Mouse (Mus musculus) hematopoietic stem cell, adult 5-6 weeks (primary cell): ENCODE data around the gene Nrip3. TPM values are rescaled to one million over a fixed set of nuclear protein-coding genes. Genes with fewer than 3 reads are reported as not detected.

Experiments
- ATAC-seq, 2 experiments: fragments of 125-278 bp in 1 of 2; replicated peaks in 1 of 2; 2 replicates each; pipeline ENCODE4 v1.8.0; 2016 to 2017; ENCODE audit warnings: inconsistent platforms in 2 of 2, mild to moderate bottlenecking in 2 of 2, moderate number of reproducible peaks in 2 of 2, low read depth in 1 of 2, moderate TSS enrichment in 1 of 2; ENCODE audit not compliant: low FRiP score in 2 of 2, poor library complexity in 2 of 2, severe bottlenecking in 2 of 2, insufficient read depth in 1 of 2, low TSS enrichment in 1 of 2
- total RNA-seq: library from RNA; stranded (forward); fragments of 172-1452, 232-1000 nt; gene quantifications from 2 replicates; pipeline ENCODE4 v1.2.3, GENCODE M21; 2017

The Nrip3 gene
- total RNA-seq, 1 experiment from 2014 or later = not detected

- ATAC-seq = peak; percentile 60 to 74
These were observed 6.0 kb upstream of the Nrip3 start for GRCm38 (mm10) chr7:109787860-109788259.

- ATAC-seq = no peak
These were observed 1.5 kb upstream of the Nrip3 start for GRCm38 (mm10) chr7:109783281-109783680.

GRCm38 (mm10) chr7:109781087-109781469 lies 747 bp downstream of the Nrip3 start:
- ATAC-seq = peak; percentile 28 to 50; a peak in 3 of 4 replicates

- ATAC-seq = no peak
These were observed 9.6 kb downstream of the Nrip3 start for GRCm38 (mm10) chr7:109772251-109772650.

GRCm38 (mm10) chr7:109768699-109769383 lies 13.0 kb downstream of the Nrip3 start:
- ATAC-seq = no peak; a peak in 1 of 4 replicates

GRCm38 (mm10) chr7:109767575-109768350 lies 14.1 kb downstream of the Nrip3 start:
- no peak for ATAC-seq

- no peak for ATAC-seq
These were observed 17.8 kb downstream of the Nrip3 start for GRCm38 (mm10) chr7:109764009-109764408.

- ATAC-seq = no peak
These were observed 25.5 kb downstream of the Nrip3 start for GRCm38 (mm10) chr7:109756291-109756690.

GRCm38 (mm10) chr7:109754034-109754433 lies 27.8 kb downstream of the Nrip3 start:
- no peak for ATAC-seq

GRCm38 (mm10) chr7:109752008-109752925 lies 29.6 kb downstream of the Nrip3 start, which contains the start of gene Tmem9b:
Gene Tmem9b (minus strand): TSS chr7:109752875.
- ATAC-seq = peak; percentile 50 to 85

GRCm38 (mm10) chr7:109751427-109752007 lies 30.3 kb downstream of the Nrip3 start:
- ATAC-seq = peak; percentile 8 to 29; a peak in 2 of 4 replicates

- no peak for ATAC-seq
These were observed 34.1 kb downstream of the Nrip3 start for GRCm38 (mm10) chr7:109747747-109748146.

GRCm38 (mm10) chr7:109741703-109742102 lies 40.1 kb downstream of the Nrip3 start:
- ATAC-seq = no peak

GRCm38 (mm10) chr7:109741060-109741459 lies 40.8 kb downstream of the Nrip3 start:
- no peak for ATAC-seq

GRCm38 (mm10) chr7:109739822-109740370 lies 41.9 kb downstream of the Nrip3 start:
- no peak for ATAC-seq

- ATAC-seq = no peak
These were observed 47.0 kb downstream of the Nrip3 start for GRCm38 (mm10) chr7:109734806-109735205.

- ATAC-seq = no peak
These were observed 50.2 kb downstream of the Nrip3 start, which contains the start of gene Ascl3 for GRCm38 (mm10) chr7:109731626-109732025. Gene Ascl3 (minus strand): TSS chr7:109731726.
